ENCODE assay signal across 24 mouse cellular contexts in genomic region chr12:12808120-12808519, GRCm38 (mm10).
"Had no signal": no experiment of that assay in that cellular context is flagged by ENCODE, and none has a peak within 500 bp of the region (broad histone marks: within the 10 kb centered on the region; RNA-seq: fewer than 3 reads in every experiment).

No protein-coding gene starts in this region.

- ATAC-seq: intestine, embryonic 16.5 days; liver, embryonic 12.5 days; midbrain, embryonic 13.5 days; midbrain, embryonic 16.5 days had no signal

- H3K27ac ChIP-seq: layer of hippocampus, adult 2 months; limb, embryonic 10.5 days; limb, embryonic 13.5 days; liver, embryonic 12.5 days; liver, embryonic 15.5 days; lung, embryonic 15.5 days; midbrain, embryonic 10.5 days; midbrain, embryonic 13.5 days; neural tube, embryonic 13.5 days had no signal

- DNase-seq: kidney, adult 18-20 months; kidney, adult 9 months; kidney, postnatal 14 days; layer of hippocampus, adult 9-11 months; liver; lung, adult 18-20 months; lung, postnatal 10 days; lung, postnatal 36 days; retina, postnatal 1 day; thymus, adult 2 months; thymus, postnatal 25 days had no signal

- H3K9me3 ChIP-seq: limb, embryonic 10.5 days; limb, embryonic 13.5 days; liver, embryonic 12.5 days; liver, embryonic 15.5 days; lung, embryonic 15.5 days; megakaryocyte, embryonic 14.5 days; midbrain, embryonic 10.5 days; midbrain, embryonic 13.5 days; neural tube, embryonic 13.5 days had no signal

- H3K27me3 ChIP-seq: liver, embryonic 12.5 days; liver, embryonic 15.5 days; lung, embryonic 15.5 days; neural tube, embryonic 13.5 days had no signal

- H3K4me1 ChIP-seq: liver, embryonic 15.5 days had no signal

- H3K4me3 ChIP-seq: layer of hippocampus, adult 2 months; limb, embryonic 10.5 days; limb, embryonic 13.5 days; liver, embryonic 12.5 days; liver, embryonic 15.5 days; lung, embryonic 15.5 days; megakaryocyte, embryonic 14.5 days; midbrain, embryonic 10.5 days; midbrain, embryonic 13.5 days; myocyte; neural tube, embryonic 13.5 days had no signal

- H3K9ac ChIP-seq: limb, embryonic 13.5 days; liver, embryonic 12.5 days; liver, embryonic 15.5 days; lung, embryonic 15.5 days; midbrain, embryonic 13.5 days; neural tube, embryonic 13.5 days had no signal

- H3K36me3 ChIP-seq: limb, embryonic 10.5 days; limb, embryonic 13.5 days; liver, embryonic 12.5 days; liver, embryonic 15.5 days; lung, embryonic 15.5 days; midbrain, embryonic 10.5 days; midbrain, embryonic 13.5 days; neural tube, embryonic 13.5 days had no signal

- H3K4me2 ChIP-seq: limb, embryonic 13.5 days; liver, embryonic 12.5 days; liver, embryonic 15.5 days; lung, embryonic 15.5 days; midbrain, embryonic 13.5 days; neural tube, embryonic 13.5 days had no signal
